12 mouse cellular contexts compared by ENCODE assay signal in genomic region chr2:51142422-51142821, GRCm38 (mm10). TPM values are rescaled to one million over a fixed set of nuclear protein-coding genes. Genes with fewer than 3 reads are reported as not detected.
DNase-seq lines count a peak whose midpoint lies in the region; ATAC-seq lines count a peak whose summit lies in the region.
"Had no signal": no experiment of that assay in that cellular context is flagged by ENCODE, and none has a peak within 500 bp of the region (broad histone marks: within the 10 kb centered on the region; RNA-seq: fewer than 3 reads in every experiment).

No protein-coding gene starts in this region.

- 26% methylated on average over 1 of the region's 1 CpGs for WGBS in hindbrain, embryonic 13.5 days
- 58% methylated on average over 1 of the region's 1 CpGs for WGBS in midbrain, embryonic 10.5 days

- H3K4me2 ChIP-seq in hindbrain, embryonic 13.5 days, result peak overlapping the region; percentile 65

- ATAC-seq in hindbrain, embryonic 13.5 days (ENCODE audit: low FRiP score), result no peak
- ATAC-seq in inflammation-experienced regulatory T-cells, adult 6 months, result no peak

- H3K9ac ChIP-seq in hindbrain, embryonic 13.5 days, result peak overlapping the region; percentile 74

- no peaks in the 10 kb centered on the region for H3K9me3 ChIP-seq in hindbrain, embryonic 13.5 days
- H3K9me3 ChIP-seq in midbrain, embryonic 10.5 days (replicated peaks), result no peaks in the 10 kb centered on the region

- no peaks in the 10 kb centered on the region for H3K27me3 ChIP-seq in hindbrain, embryonic 13.5 days
- H3K27me3 ChIP-seq in midbrain, embryonic 10.5 days (ENCODE audit: low read depth, poor library complexity, severe bottlenecking), result no peaks in the 10 kb centered on the region

- peak overlapping the region; percentile 71 for H3K27ac ChIP-seq in hindbrain, embryonic 13.5 days
- peak overlapping the region; percentile 88; the same call in 1 of the 2 replicates for H3K27ac ChIP-seq in midbrain, embryonic 10.5 days (replicated peaks)
- H3K27ac ChIP-seq: macrophage had no signal

- H3K36me3 ChIP-seq in hindbrain, embryonic 13.5 days, result peaks cover 8% of the 10 kb centered on the region
- H3K36me3 ChIP-seq in midbrain, embryonic 10.5 days, result peaks cover 57% of the 10 kb centered on the region
- H3K36me3 ChIP-seq: G1E had no signal

- H3K4me1 ChIP-seq in hindbrain, embryonic 13.5 days (replicated peaks), result peaks cover 71% of the 10 kb centered on the region
- H3K4me1 ChIP-seq in midbrain, embryonic 10.5 days, result peaks cover 89% of the 10 kb centered on the region

- DNase-seq in 3T3-L1 (ENCODE audit: low read depth, low spot score), result peak; percentile 42
- peak; percentile 54 to 58 for DNase-seq in adrenal gland, postnatal 36 days
- no peak for DNase-seq in midbrain, embryonic 10.5 days (ENCODE audit: low spot score)
- no peak for DNase-seq in thymus, postnatal 4 days
- no peak for DNase-seq in kidney, adult 18-20 months
- no peak for DNase-seq in left cerebral cortex, adult 8-10 months (ENCODE audit: low spot score in 2 of 2)
- DNase-seq: layer of hippocampus, adult 9-11 months; thymus, postnatal 14 days had no signal

- peak overlapping the region; percentile 96 for H3K4me3 ChIP-seq in hindbrain, embryonic 13.5 days
- H3K4me3 ChIP-seq in midbrain, embryonic 10.5 days, result peak overlapping the region; percentile 95

RNA-seq across cellular contexts. Expression of gene Rnd3, which starts 6.5 kb away (rescaled TPM):
- total RNA-seq in adrenal gland, postnatal 36 days (2021), result 10 to 100 TPM; 33.3 to 48.6 TPM
- polyA plus RNA-seq in hindbrain, embryonic 13.5 days (2015; fragmentation: Nextera tagmentation; extraction: Ambion mirVana), result 244 and 250 TPM in 2 replicates
- 155 and 255 TPM in 2 replicates for polyA plus RNA-seq in midbrain, embryonic 10.5 days (2016; fragmentation: Nextera tagmentation; extraction: Ambion mirVana)
- 1 to 10 TPM in 1 of 3 experiments, under 1 TPM in 1, not detected in 1; 0.15 to 1.4 TPM for polyA plus RNA-seq in inflammation-experienced regulatory T-cells, adult 6 months (2017; shearing (Covaris generic))
- total RNA-seq in left cerebral cortex, adult 8-10 months (2022), result 10 to 100 TPM; 12.7 to 15.4 (median 13.9) TPM
- polyA plus RNA-seq: G1E had no signal

Comparison
In these comparisons a context has a peak if more than half of its experiments do, and no peak if none do; other contexts are left out.
1. DNase-seq: peak in 3T3-L1 (single experiment) and adrenal gland, postnatal 36 days (2 of 2); none in midbrain, embryonic 10.5 days (single experiment), thymus, postnatal 4 days (single experiment), kidney, adult 18-20 months (single experiment) and left cerebral cortex, adult 8-10 months (0 of 2).
2. RNA of gene Rnd3, which starts 6.5 kb away (polyA plus RNA-seq): 244 to 250 TPM in hindbrain, embryonic 13.5 days and 155 to 255 TPM in midbrain, embryonic 10.5 days; 0.15 to 1.4 TPM in inflammation-experienced regulatory T-cells, adult 6 months; every median in the first group is over 10 times any median in the second.